Mouse (Mus musculus) kidney, adult 11 months (tissue): ENCODE data around the gene Olfr372.
"Not testable (repeated sequence)": the region's sequence is repeated elsewhere in the genome, so short reads cannot be mapped to it uniquely, and the experiment has no call there.

ENCODE experiments used
- DNase-seq: peaks from one replicate; pipeline ENCODE4 v3.0.0; 2022

The Olfr372 gene

DNA sequence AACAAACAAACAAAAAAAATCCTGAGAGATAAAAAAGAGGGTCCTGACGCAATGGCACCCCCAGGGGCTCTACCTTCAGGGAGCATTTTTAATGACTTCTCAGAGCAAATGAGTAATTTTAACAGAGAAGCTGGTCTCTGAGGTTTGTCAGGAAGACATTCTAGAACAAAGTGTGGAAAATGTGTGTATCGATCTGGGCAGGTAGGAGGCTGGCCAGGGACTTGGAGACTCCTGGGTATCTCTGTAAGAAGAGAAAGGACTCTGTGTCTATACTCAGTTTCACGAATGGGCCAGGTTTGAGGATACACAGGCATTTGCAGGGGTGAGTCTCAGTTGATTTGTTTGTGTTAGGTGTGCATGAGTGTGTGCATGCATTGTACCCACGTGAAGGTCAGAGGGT lies at the start of gene Olfr372:
Olfr372 (plus strand) TSS at position 301 of the 400 bp plus-strand sequence.
- not testable (repeated sequence) for DNase-seq

DNA sequence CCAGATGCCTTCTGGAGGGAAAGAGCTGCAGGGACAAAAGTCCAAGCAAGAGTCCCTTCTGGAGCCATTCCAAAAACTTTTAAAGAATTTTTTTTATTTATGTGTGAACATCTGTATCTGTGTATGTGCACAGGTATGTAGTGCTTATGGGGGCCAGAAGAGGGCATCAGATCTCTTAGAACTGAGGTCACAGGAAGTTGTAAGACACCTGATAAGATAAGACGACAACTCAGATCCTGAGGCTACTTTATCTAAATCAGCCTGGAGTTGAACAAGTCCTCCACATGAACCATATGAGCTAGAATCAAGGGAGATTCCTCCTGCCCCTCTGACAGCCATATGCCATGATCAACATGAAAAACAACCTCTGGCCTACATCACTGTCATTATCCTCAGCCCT lies 41.6 kb upstream of the Olfr372 start:
- no peak for DNase-seq

DNA sequence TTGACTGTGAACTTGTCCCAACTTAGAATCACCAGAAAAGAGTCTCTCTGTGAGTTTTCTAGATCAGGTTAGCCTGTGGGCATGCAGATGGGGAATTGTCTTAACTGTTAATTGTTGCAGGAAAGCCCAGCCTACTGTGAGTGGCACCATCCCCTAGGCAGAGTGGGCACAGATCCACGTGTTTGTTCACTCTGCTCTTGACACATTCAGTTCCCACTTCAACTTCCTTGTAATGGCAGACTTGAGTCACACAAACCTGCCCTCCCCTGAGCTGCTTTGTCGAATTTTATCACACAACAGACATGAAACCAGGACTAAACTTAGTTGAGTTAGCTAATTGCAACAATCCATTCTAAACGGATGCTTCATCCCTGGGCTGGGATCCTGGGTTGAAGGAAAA lies 40.8 kb upstream of the Olfr372 start:
- no peak for DNase-seq

DNA sequence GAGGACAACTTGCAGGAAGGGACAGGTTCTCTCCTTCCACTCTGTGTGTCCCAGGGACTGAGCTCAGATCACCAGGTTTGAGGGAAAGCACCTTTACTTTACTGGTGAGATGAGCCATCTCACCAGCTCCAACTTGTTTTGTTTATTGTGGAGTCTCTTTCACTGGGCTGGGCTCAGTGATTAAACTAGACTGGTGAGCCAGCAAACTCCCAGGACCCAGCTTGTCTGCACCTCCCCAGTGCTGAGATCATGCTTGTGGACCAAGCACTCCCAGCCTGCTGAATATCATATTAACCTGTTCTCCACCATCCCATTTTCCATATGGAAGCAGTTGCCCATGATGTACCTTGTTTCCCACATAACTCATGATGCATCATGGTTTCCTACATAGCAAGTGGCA lies 38.1 kb upstream of the Olfr372 start:
- no peak for DNase-seq

DNA sequence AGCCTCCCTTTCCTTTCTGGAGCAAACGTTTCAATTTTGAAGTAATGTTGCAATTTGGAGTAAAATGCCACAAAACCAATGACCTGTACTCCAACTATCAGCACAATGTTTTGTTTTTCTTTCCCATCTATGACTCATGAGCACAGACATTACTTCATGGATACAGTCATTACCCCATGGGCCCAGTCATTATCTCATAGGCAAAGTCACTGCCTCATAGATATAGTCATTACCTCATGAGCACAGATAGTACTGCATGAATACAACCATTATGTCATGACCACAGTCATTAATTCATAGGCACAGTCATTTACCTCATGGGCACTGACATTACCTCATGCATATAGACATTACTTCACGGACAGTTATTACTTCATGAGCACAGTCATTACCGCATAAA lies 35.1 kb upstream of the Olfr372 start:
- no peak for DNase-seq

DNA sequence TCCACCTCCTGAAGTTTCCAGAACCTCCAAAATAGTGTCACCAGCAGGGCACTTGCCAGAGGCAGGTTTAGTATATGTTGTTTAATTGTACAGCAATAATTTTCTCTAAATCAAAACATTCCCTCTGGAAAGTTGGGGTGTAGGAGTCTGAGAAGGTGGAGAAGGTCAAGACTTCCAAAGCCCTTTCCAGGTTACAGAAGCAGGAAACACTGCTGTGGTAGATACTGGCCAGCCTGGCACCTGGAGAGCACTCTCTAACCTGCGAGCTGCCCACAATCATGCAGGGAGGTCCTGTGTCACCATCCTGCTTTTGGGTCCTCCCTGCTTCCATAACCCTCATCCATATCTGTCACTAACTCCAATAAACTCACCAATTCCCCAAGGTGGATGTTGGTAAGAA lies 34.3 kb upstream of the Olfr372 start:
- DNase-seq = no peak

DNA sequence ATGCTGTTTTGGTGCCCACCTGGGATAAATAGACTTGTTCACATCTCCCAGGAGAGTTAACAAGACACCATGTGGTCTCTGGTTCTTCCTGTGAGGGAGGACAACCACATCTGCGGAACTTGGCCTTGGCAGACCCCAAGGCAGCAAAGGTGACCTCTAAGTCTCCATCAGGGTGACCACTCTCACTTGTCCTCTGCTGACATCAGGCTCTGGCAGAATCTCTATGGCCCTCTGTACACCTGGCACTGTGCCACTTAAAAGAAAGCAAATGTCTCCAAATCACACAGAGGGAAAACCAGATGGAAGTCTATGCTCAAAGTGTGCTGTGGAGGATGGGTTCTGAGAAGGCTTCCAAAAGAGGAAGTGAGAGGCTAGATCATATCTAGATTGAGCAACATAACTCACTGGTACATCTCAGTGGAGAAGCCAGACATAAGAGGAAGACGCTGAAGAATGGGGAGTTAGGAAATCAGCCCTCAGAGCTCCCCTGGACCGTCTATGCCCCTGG lies 32.8 kb upstream of the Olfr372 start:
- no peak for DNase-seq

DNA sequence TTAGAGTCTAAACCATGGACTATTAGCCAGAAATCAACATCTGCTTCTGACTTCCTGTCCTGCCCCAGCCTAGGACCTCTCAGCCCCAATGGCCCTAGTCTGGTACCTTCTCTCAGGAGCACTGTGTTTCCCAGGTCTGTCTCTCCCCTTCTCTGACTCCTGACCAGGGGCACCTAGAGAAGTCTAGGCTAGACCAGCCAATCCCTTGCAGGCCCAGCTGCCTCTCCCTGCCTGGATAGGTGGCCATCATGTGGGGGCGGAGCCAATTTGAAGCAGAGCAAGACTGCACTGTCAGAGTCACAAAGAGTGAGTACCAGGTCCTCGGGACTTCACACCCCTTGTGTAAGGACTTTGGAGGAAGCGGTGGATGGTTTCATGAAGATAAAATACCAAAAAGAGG lies 31.5 kb upstream of the Olfr372 start, which contains the start of gene Cyp4f18:
Cyp4f18 (minus strand) TSS at position 154 of the 400 bp plus-strand sequence.
- DNase-seq = no peak

DNA sequence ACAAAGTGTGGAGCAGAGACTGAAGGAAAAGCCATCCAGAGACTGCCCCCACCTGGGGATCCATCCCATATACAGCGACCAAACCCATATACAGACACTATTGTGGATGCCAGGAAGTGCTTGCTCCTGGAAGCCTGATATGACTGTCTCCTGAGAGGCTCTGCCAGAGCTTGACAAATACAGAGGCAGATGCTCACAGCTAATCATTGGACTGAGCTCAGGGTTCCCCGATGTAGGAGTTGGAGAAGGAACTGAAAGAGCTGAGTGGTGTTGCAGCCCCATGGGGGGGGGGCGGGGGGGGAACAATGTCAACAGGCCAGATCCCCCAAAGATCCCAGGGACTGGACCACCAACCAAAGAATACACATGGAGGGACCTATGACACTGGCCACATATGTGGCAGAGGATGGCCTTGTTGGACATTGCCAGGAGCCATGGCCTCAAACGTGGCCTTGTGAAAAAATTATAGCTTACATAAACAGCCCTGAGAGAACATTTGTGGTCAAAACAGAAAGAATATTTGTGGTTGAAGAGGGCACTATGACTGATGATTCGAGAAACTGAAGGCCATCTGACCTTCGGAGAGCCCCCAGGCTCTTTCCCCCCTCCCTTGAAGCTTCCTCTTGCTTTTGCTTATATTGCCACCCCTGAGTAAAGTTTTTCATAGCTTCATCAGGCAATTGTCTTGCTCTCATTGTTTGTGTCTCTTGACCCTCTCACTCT lies 27.4 kb upstream of the Olfr372 start:
- DNase-seq = not testable (repeated sequence)

DNA sequence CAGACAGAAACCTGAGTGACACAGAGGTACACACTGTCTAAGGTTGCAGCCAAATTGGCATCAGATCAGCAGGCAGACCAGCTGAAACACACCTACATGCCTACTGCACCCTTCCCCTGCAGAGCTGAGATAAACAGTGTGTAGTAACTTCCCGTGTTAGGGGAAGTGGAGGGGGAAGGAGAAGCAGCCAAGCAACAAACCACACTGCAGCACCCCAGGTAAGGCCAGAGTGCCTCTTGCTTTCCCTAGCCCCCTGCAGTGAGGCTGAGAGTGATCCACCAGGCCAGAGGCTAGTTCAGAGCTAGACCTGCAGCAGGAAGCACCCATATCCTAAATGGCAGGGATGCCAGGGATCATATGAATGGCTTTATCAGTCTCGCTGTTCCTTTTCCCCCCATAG lies 23.7 kb upstream of the Olfr372 start:
- not testable (repeated sequence) for DNase-seq

DNA sequence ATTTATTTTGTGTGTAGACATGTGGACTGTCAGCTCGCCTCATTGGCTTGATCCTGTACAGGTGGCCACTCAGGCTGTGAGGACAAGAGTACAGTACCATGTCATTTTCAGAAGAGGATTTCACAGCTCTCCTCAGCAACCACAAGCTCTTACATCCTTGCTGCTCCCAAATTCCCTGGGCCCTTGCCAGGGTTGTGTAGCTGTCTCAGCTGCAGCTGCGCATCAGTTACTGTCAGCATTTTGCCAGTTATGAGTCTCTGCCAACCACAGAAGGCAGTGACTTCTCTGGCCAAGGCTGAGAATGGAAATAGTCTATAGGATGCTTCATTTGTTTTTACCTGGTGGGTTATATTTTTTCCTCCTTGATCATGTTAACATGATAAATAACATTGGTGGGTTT lies 22.9 kb upstream of the Olfr372 start:
- no peak for DNase-seq

DNA sequence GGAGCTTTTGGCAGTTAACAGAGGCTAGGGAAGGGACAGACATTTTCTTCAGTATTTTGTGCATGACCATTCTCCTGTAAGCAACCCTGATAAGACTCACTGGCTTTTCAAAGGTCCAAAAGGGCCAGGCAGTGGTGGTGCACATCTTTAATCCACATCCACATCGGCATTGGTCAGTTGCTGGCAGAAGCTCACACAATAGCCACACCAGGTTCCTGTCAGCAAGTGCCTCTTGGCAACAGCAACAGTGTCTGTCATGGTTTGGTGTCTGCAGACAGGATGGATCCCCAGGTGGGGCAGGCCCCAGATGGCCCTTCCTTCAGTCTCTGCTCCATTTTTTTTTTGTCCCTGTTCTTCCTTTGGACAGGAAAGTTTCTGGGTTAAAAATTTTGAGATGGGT lies 22.0 kb upstream of the Olfr372 start:
- DNase-seq = not testable (repeated sequence)

DNA sequence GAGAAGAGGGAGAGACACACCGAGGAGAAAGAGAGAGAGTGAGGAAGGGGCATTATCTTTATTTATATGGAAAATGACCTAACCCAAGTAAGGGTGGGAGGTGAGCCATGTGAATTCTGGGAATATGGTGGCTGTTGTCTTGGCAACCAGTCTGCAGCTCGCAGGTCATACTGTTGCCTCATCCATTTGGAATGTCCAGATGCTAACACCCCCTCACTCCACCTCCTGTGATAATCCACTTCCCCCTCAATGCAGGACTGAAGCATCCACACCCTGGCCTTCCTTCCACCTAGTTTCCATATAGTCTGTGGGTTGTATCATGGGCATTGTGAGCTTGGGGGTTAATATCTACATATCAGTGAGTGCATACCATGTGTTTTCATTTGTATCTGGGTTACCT lies 21.2 kb upstream of the Olfr372 start:
- no peak for DNase-seq

DNA sequence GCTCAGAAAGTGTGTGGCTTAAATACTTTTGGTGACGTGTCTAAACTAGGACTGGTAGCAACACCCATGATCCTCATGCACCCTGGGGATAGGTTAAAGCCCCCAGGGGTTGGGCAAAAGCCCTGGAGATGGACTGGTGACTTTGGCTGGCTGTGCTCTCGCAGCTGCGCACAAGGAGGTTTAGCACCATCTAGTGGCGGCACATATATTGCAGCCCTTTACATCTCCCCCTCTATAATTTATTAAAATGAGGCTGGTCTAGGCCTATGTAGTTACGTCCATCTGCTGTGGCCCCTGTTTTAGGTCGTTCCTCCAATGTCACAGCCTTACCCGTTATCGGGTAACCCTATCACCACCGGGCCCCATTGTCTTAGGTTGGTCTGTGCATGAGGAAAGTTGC lies 16.1 kb upstream of the Olfr372 start:
- DNase-seq = not testable (repeated sequence)

DNA sequence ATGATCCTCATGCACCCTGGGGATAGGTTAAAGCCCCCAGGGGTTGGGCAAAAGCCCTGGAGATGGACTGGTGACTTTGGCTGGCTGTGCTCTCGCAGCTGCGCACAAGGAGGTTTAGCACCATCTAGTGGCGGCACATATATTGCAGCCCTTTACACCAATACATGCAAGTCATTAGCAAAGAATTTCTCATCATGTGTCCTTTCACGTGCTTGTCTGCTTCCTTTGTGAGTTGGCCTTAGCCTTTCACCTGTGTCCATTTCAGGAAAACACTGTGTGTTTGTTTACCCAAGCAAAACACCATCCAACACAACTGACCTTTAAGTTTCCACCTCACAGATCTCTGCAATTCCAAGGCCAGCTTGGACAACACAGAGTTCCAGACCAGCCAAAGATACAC lies 8.1 kb upstream of the Olfr372 start:
- DNase-seq = peak; percentile 63

DNA sequence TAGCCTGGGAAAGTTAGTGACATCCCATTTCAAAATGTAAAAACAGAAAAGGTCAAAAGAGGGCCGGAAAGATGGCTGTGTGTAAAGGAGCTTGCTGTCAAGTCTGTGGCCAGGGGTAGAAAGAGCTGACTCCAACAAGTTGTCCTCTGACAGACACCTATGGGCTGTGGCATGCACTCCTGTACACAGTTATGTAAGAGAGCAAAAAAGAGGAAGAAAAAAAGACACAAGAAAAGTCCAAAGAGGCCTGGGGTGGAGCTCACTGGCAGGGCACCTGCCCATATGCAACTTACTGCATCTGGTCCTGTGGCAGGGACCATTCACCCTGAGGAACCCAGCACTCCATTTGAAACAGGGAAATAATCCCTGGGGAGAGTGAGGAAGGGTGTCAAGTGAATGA lies 1.5 kb downstream of the Olfr372 start:
- no peak for DNase-seq

DNA sequence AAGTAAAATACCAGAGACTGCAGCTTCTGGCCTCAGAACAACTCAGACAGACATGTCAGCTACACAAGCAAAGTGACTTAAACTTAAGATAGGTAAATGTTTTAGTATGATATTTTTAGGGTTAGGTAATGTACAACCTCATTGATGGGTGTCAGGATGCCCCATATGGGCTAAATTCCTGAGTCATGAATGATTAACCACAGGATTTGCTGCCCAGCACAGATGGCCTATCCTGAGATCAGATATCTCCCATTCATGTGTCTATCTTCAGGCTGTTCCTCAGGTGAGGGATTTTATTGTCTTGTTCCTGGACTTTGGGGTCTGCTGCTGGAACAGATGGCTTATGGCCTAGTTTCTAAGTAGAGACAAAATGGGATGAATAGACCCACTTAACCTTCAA lies 13.6 kb downstream of the Olfr372 start:
- DNase-seq = not testable (repeated sequence)

DNA sequence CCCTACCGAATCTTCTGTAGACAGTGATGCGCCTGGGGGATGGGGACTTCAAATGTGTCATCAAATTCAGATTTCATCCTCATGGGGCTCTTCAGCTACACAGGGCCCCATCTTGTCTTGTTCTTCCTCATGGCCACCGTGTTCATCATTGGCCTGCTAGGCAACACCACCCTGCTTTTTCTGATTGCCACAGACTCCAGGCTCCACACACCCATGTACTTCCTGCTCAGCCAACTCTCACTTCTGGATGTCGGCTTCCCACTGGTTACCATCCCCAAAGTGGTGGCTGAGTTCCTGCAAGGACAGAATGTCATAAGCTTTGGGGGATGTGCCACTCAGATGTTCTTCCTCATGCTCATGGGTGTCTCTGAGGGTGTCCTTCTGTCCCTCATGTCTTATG lies 16.6 kb downstream of the Olfr372 start:
- not testable (repeated sequence) for DNase-seq

DNA sequence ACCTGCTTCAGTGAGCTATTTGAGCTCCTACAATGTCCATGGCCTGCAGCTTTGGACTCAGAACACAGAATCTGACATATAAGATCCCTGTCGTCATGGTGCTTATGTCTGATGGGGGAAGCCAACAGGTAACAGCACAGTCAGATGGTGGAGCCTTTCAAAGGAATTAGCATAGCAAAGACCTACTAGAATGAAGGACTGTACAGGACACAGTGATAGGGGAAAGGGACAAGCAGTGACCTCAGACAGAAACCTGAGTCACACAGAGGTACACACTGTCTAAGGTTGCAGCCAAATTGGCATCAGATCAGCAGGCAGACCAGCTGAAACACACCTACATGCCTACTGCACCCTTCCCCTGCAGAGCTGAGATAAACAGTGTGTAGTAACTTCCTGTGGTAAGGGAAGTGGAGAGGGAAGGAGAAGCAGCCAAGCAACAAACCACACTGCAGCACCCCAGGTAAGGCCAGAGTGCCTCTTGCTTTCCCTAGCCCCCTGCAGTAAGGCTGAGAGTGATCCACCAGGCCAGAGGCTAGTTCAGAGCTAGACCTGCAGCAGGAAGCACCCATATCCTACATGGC lies 25.9 kb downstream of the Olfr372 start:
- DNase-seq = not testable (repeated sequence)

DNA sequence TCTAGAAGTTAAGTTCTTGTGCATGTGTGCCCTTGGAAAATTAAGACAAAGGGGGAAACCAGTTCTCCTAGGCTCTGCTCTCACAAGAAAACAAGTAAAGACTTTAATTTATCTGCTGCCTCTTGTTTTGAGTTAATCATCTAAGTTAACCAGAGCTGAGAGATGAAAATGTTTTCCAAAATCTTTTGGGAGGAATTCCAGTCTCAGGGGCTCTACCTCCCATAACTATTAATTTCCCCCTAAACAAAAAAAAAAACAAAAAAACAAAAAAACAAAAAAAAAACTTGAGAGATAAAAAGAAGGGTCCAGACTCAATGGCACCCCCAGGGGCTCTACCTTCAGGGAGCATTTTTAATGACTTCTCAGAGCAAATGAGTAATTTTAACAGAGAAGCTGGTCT lies 41.9 kb downstream of the Olfr372 start, which contains the start of gene Olfr373:
Olfr373 (plus strand) TSS at position 301 of the 400 bp plus-strand sequence.
- DNase-seq = not testable (repeated sequence)

DNA sequence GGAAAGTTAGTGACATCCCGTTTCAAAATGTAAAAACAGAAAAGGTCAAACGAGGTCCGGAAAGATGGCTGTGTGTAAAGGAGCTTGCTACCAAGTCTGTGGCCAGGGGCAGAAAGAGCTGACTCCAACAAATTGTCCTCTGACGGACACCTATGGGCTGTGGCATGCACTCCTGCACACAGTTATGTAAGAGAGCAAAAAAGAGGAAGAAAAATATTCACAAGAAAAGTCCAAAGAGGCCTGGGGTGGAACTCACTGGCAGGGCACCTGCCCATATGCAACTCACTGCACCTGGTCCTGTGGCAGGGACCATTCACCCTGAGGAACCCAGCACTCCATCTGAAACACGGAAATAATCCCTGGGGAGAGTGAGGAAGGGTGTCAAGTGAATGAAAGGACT lies 43.7 kb downstream of the Olfr372 start:
- DNase-seq = no peak

DNA sequence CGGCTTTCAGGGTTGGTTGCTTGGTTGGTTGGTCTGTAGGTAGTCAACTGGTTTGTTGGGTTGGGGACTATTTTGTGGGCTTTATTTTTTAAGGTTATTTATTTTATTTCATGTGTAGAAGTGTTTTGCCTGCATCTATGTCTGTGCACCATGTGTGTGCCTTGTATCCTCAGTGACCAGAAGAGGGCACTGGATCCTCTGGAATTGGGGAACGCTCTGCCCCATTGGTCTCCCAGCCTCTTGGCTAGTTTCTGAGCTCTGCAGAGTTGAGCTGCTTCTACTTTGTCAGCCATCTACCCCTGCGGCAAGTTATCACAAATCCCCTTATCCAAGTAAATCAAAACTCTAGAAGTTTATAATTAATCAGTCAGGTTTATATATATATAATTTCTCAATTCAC lies 46.6 kb downstream of the Olfr372 start:
- DNase-seq = not testable (repeated sequence)

DNA sequence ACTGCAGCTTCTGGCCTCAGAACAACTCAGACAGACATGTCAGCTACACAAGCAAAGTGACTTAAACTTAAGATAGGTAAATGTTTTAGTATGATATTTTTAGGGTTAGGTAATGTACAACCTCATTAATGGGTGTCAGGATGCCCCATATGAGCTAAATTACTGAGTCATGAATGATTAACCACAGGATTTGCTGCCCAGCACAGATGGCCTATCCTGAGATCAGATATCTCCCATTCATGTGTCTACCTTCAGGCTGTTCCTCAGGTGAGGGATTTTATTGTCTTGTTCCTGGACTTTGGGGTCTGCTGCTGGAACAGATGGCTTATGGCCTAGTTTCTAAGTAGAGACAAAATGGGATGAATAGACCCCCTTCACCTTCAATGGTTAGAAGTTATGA lies 55.7 kb downstream of the Olfr372 start:
- not testable (repeated sequence) for DNase-seq

DNA sequence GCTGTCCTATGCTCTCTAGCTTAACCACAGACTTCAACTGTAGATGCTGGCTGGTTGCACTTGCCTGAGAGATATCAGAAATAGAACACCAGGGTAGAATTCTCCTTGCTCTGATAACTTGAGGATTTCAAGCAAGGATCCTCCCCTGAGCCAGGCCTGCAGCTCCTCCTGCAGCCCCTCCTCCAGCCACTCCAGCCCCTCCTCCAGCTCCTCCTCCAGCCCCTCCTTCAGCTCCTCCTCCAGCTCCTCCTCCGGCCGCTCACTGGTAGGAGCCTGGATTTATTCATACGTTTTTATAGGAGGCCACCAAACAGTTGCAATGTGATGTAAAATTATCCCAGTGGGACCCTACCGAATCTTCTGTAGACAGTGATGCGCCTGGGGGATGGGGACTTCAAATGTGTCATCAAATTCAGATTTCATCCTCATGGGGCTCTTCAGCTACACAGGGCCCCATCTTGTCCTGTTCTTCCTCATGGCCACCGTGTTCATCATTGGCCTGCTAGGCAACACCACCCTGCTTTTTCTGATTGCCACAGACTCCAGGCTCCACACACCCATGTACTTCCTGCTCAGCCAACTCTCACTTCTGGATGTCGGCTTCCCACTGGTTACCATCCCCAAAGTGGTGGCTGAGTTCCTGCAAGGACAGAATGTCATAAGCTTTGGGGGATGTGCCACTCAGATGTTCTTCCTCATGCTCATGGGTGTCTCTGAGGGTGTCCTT lies 58.5 kb downstream of the Olfr372 start:
- DNase-seq = not testable (repeated sequence)
